In genomic region chr17:35045807-35046680, GRCm38 (mm10) we compare ENCODE assay signal across 7 mouse cellular contexts. TPM values are rescaled to one million over a fixed set of nuclear protein-coding genes. Genes with fewer than 3 reads are reported as not detected.
DNase-seq lines count a peak whose midpoint lies in the region; ATAC-seq and TF ChIP-seq lines count a peak whose summit lies in the region.

No protein-coding gene starts in this region.

- no peaks in the 10 kb centered on the region for H3K27me3 ChIP-seq in embryonic facial prominence, embryonic 11.5 days (ENCODE audit: control insufficient read depth, insufficient read depth, low read length)
- H3K27me3 ChIP-seq in hindbrain, embryonic 15.5 days, result no peaks in the 10 kb centered on the region
- H3K27me3 ChIP-seq in midbrain, embryonic 14.5 days (ENCODE audit: control insufficient read depth, insufficient read depth, low read length), result no peaks in the 10 kb centered on the region

- DNase-seq in lung, adult 2 months, result peak; percentile 14
- DNase-seq in lung, postnatal 25 days (ENCODE audit: low spot score), result no peak
- no peak for DNase-seq in embryonic facial prominence, embryonic 11.5 days (ENCODE audit: low spot score)
- no peak for DNase-seq in midbrain, embryonic 14.5 days
- no peak for DNase-seq in layer of hippocampus, adult 8-10 months (ENCODE audit: low spot score in 2 of 2)
- DNase-seq in layer of hippocampus, postnatal 10 days (ENCODE audit: low spot score in 2 of 2), result no peak

- peak overlapping the region; percentile 48; the same call in 1 of the 2 replicates for H3K27ac ChIP-seq in embryonic facial prominence, embryonic 11.5 days (replicated peaks; ENCODE audit: low read depth, low read length)
- H3K27ac ChIP-seq in hindbrain, embryonic 15.5 days (replicated peaks), result peak overlapping the region; percentile 71
- peak overlapping the region; percentile 54 for H3K27ac ChIP-seq in midbrain, embryonic 14.5 days (replicated peaks; ENCODE audit: low read depth, low read length)

- peaks cover 26% of the 10 kb centered on the region for H3K4me1 ChIP-seq in lung, adult 2 months (ENCODE audit: control insufficient read depth, insufficient read depth, low read length)
- H3K4me1 ChIP-seq in embryonic facial prominence, embryonic 11.5 days (ENCODE audit: control insufficient read depth, insufficient read depth, low read length), result no peaks in the 10 kb centered on the region; the same call in 1 of the 2 replicates
- peaks cover 19% of the 10 kb centered on the region for H3K4me1 ChIP-seq in hindbrain, embryonic 15.5 days (replicated peaks)
- peaks cover 19% of the 10 kb centered on the region for H3K4me1 ChIP-seq in midbrain, embryonic 14.5 days (ENCODE audit: control insufficient read depth, insufficient read depth, low read length)

- peak overlapping the region; percentile 87 for H3K4me2 ChIP-seq in embryonic facial prominence, embryonic 11.5 days (ENCODE audit: low read depth, low read length)
- peak overlapping the region; percentile 98 for H3K4me2 ChIP-seq in hindbrain, embryonic 15.5 days
- peak overlapping the region; percentile 91 for H3K4me2 ChIP-seq in midbrain, embryonic 14.5 days (ENCODE audit: low read length)

- peak; percentile 80; the same call in 1 of the 2 replicates for TF ChIP-seq POLR2A in lung, adult 2 months (IDR thresholded peaks at IDR 0.05; ENCODE audit: borderline replicate concordance, extremely low read depth, low read depth, low read length)

- H3K9me3 ChIP-seq in embryonic facial prominence, embryonic 11.5 days (replicated peaks; ENCODE audit: control insufficient read depth, low read length), result no peaks in the 10 kb centered on the region
- no peaks in the 10 kb centered on the region for H3K9me3 ChIP-seq in hindbrain, embryonic 15.5 days
- H3K9me3 ChIP-seq in midbrain, embryonic 14.5 days (ENCODE audit: control insufficient read depth, low read length), result no peaks in the 10 kb centered on the region

- peak overlapping the region; percentile 80 for H3K9ac ChIP-seq in embryonic facial prominence, embryonic 11.5 days (replicated peaks; ENCODE audit: low read length)
- peak overlapping the region; percentile 71 for H3K9ac ChIP-seq in hindbrain, embryonic 15.5 days
- peak overlapping the region; percentile 61 for H3K9ac ChIP-seq in midbrain, embryonic 14.5 days (replicated peaks; ENCODE audit: low read length)

- peak; percentile 71 for ATAC-seq in embryonic facial prominence, embryonic 11.5 days (replicated peaks; ENCODE audit: insufficient number of reproducible peaks, low FRiP score, low TSS enrichment, low read depth)
- ATAC-seq in hindbrain, embryonic 15.5 days (ENCODE audit: low FRiP score, low read depth), result peak; percentile 84
- no peak for ATAC-seq in midbrain, embryonic 14.5 days (ENCODE audit: low FRiP score, low TSS enrichment)

- no peak for TF ChIP-seq CTCF in lung, adult 2 months (IDR thresholded peaks at IDR 0.05; ENCODE audit: insufficient read depth, low read length)

- H3K36me3 ChIP-seq in embryonic facial prominence, embryonic 11.5 days (replicated peaks; ENCODE audit: control insufficient read depth, insufficient read depth, low read depth, low read length), result no peaks in the 10 kb centered on the region
- no peaks in the 10 kb centered on the region for H3K36me3 ChIP-seq in hindbrain, embryonic 15.5 days
- no peaks in the 10 kb centered on the region for H3K36me3 ChIP-seq in midbrain, embryonic 14.5 days (ENCODE audit: control insufficient read depth, insufficient read depth, low read length)

- H3K4me3 ChIP-seq in lung, adult 2 months (replicated peaks; ENCODE audit: extremely low read depth, low read depth, low read length), result peak overlapping the region; percentile 51
- H3K4me3 ChIP-seq in embryonic facial prominence, embryonic 11.5 days (ENCODE audit: low read depth, low read length), result peak overlapping the region; percentile 41
- peak overlapping the region; percentile 63 for H3K4me3 ChIP-seq in hindbrain, embryonic 15.5 days
- peak overlapping the region; percentile 51 for H3K4me3 ChIP-seq in midbrain, embryonic 14.5 days (replicated peaks; ENCODE audit: low read depth, low read length)

- 3% methylated on average over 48 of the region's 48 CpGs for WGBS in lung, adult 2 months
- 7% methylated on average over 46 of the region's 48 CpGs for WGBS in embryonic facial prominence, embryonic 11.5 days
- 5% methylated on average over 48 of the region's 48 CpGs for WGBS in hindbrain, embryonic 15.5 days
- WGBS in midbrain, embryonic 14.5 days, result 6% methylated on average over 47 of the region's 48 CpGs

RNA-seq across cellular contexts. Expression of gene Msh5, which starts 0.5 kb away (rescaled TPM):
- polyA plus RNA-seq in lung, adult 2 months (2012; rRNA removed), result 5.4 and 6.0 TPM in 2 replicates
- 3.0 and 3.2 TPM in 2 replicates for polyA plus RNA-seq in embryonic facial prominence, embryonic 11.5 days (2014; fragmentation: Nextera tagmentation; extraction: Ambion mirVana)
- polyA plus RNA-seq in hindbrain, embryonic 15.5 days (2015; fragmentation: Nextera tagmentation; extraction: Ambion mirVana), result 1.6 and 3.4 TPM in 2 replicates
- polyA plus RNA-seq in midbrain, embryonic 14.5 days (2014; fragmentation: Nextera tagmentation; extraction: Ambion mirVana), result 2.1 and 2.8 TPM in 2 replicates
- total RNA-seq in layer of hippocampus, adult 8-10 months (2022), result 1 to 10 TPM; 1.1 to 2.1 (median 1.4) TPM
- total RNA-seq in layer of hippocampus, postnatal 10 days (2021), result 1 to 10 TPM in 1 of 2 experiments, under 1 TPM in 1; 0.91 to 1.4 TPM

RNA-seq across cellular contexts. Expression of gene Clic1, which starts 3.7 kb away (rescaled TPM):
- polyA plus RNA-seq in lung, adult 2 months (2012; rRNA removed), result 124 and 153 TPM in 2 replicates
- 73.9 and 84.2 TPM in 2 replicates for polyA plus RNA-seq in embryonic facial prominence, embryonic 11.5 days (2014; fragmentation: Nextera tagmentation; extraction: Ambion mirVana)
- 87.4 TPM in 2 replicates for polyA plus RNA-seq in hindbrain, embryonic 15.5 days (2015; fragmentation: Nextera tagmentation; extraction: Ambion mirVana)
- 17.7 and 22.8 TPM in 2 replicates for polyA plus RNA-seq in midbrain, embryonic 14.5 days (2014; fragmentation: Nextera tagmentation; extraction: Ambion mirVana)
- 10 to 100 TPM in 2 of 4 experiments, 1 to 10 TPM in 2; 9.2 to 27.8 (median 15.9) TPM for total RNA-seq in layer of hippocampus, adult 8-10 months (2022)
- total RNA-seq in layer of hippocampus, postnatal 10 days (2021), result 10 to 100 TPM; 19.3 to 19.6 TPM

RNA-seq across cellular contexts. Expression of gene Ddah2, which starts 12.8 kb away (rescaled TPM):
- 137 and 141 TPM in 2 replicates for polyA plus RNA-seq in lung, adult 2 months (2012; rRNA removed)
- polyA plus RNA-seq in embryonic facial prominence, embryonic 11.5 days (2014; fragmentation: Nextera tagmentation; extraction: Ambion mirVana), result 543 and 586 TPM in 2 replicates
- polyA plus RNA-seq in hindbrain, embryonic 15.5 days (2015; fragmentation: Nextera tagmentation; extraction: Ambion mirVana), result 349 and 367 TPM in 2 replicates
- polyA plus RNA-seq in midbrain, embryonic 14.5 days (2014; fragmentation: Nextera tagmentation; extraction: Ambion mirVana), result 375 and 392 TPM in 2 replicates
- total RNA-seq in layer of hippocampus, adult 8-10 months (2022), result 10 to 100 TPM in 3 of 4 experiments, 1 to 10 TPM in 1; 8.8 to 20.3 (median 14.9) TPM
- 10 to 100 TPM; 47.3 to 59.0 TPM for total RNA-seq in layer of hippocampus, postnatal 10 days (2021)

RNA-seq across cellular contexts. Expression of gene Sapcd1, which starts 18.2 kb away (rescaled TPM):
- polyA plus RNA-seq in lung, adult 2 months (2012; rRNA removed), result 2.1 and 2.8 TPM in 2 replicates
- 3.5 and 7.5 TPM in 2 replicates for polyA plus RNA-seq in embryonic facial prominence, embryonic 11.5 days (2014; fragmentation: Nextera tagmentation; extraction: Ambion mirVana)
- polyA plus RNA-seq in hindbrain, embryonic 15.5 days (2015; fragmentation: Nextera tagmentation; extraction: Ambion mirVana), result 1.6 and 2.3 TPM in 2 replicates
- polyA plus RNA-seq in midbrain, embryonic 14.5 days (2014; fragmentation: Nextera tagmentation; extraction: Ambion mirVana), result 2.0 and 2.2 TPM in 2 replicates
- under 1 TPM in 2 of 4 experiments, not detected in 2; 0.76 to 0.95 TPM for total RNA-seq in layer of hippocampus, adult 8-10 months (2022)
- 1 to 10 TPM in 1 of 2 experiments, under 1 TPM in 1; 0.53 to 1.4 TPM for total RNA-seq in layer of hippocampus, postnatal 10 days (2021)

RNA-seq across cellular contexts. Expression of gene Ly6g6c, which starts 19.1 kb away (rescaled TPM):
- polyA plus RNA-seq in lung, adult 2 months (2012; rRNA removed), result 3.8 and 90.0 TPM in 2 replicates
- 0.33 TPM in 1 of 2 replicates, not detected in the other for polyA plus RNA-seq in embryonic facial prominence, embryonic 11.5 days (2014; fragmentation: Nextera tagmentation; extraction: Ambion mirVana)
- polyA plus RNA-seq in hindbrain, embryonic 15.5 days (2015; fragmentation: Nextera tagmentation; extraction: Ambion mirVana), result 0.18 TPM in 1 of 2 replicates, not detected in the other
- polyA plus RNA-seq in midbrain, embryonic 14.5 days (2014; fragmentation: Nextera tagmentation; extraction: Ambion mirVana), result not detected in 2 replicates
- not detected for total RNA-seq in layer of hippocampus, adult 8-10 months (2022)
- not detected for total RNA-seq in layer of hippocampus, postnatal 10 days (2021)
